Mouse (Mus musculus): ENCODE results near the gene Tspan2. TPM values are rescaled to one million over a fixed set of nuclear protein-coding genes. Genes with fewer than 3 reads are reported as not detected.

The Tspan2 gene
- 6.2 to 8.1 TPM (median 7.8 TPM) in 3 replicates for total RNA-seq (2017)

DNA sequence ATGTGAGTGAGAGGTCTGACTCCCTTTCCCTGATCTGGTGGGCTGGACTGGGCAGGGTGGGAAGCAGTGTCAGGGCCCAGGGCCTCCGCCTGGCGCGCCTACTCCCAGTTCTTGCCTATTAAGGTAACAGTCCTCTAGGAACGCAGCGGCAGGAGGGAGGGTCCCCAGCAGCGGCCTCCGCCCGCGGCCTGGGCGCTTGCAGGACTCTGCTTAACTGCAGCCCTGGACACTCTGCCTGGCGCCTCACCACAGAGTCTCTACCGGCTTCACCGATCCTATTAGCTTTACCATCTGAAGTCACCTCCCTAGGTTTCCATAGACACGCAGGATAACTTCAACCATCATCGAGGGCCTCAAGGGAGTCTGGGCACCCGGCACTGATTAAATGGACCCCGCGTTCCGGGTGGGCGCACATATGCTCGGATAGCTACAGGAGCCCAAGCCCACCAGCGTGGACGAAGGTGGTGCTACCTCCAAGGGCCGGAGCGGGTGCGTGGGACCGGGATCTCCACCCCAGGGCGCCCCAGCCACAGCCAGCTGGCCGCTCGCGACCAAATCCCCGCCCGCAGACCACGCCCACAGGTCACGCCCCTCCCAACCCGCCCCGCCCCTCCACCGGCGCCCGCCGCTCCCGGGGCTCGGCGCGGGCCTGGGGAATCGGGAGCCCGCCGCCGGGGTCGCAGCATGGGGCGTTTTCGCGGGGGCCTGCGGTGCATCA lies at the start of gene Tspan2:
Gene Tspan2, plus strand, starts transcription at position 217 of the 718 bp plus-strand sequence.
- no peak; the same call in 1 of the 2 replicates for ATAC-seq (replicated peaks; ENCODE audit: insufficient number of reproducible peaks, low FRiP score, low TSS enrichment, poor library complexity, severe bottlenecking)

DNA sequence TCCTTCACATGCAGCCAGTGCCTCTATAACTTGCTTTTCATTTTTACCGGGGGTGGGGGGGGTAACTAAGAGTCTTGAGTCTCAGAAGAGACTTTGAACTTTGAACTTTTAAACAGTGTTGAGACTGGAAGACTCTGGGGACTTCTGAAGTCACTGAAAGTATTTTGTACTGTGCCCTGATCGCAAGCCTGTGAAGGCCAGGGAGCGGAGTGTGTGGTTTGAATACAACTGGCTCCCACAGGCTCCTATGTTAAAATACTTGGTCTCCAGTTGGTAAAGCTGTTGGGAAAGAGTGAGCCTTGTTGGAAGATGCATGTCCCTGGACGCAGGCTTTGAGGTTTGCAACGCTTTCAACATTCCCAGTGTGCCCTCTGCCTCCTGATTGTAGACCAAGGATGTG lies 47.5 kb upstream of the Tspan2 start:
- no peak for ATAC-seq (replicated peaks; ENCODE audit: insufficient number of reproducible peaks, low FRiP score, low TSS enrichment, poor library complexity, severe bottlenecking)

DNA sequence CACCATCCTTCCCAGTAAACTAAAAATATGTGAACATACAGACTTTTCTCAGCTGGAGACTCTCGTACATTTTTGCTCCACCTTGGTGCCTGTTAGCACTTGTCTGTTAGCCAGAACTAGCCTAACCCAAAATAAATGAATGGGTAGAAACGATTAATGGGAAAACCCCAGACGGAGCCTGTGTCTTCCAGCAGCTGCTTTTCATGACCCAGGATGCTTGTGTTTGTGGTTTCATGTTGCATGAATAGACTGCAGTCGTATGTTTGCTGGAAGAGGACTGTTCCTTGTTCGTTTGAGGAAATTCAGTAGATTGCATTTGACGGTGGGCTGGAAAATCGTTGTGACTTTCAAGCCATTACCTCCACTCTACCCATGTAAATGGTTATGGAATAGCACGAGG lies 46.5 kb upstream of the Tspan2 start:
- no peak for ATAC-seq (replicated peaks; ENCODE audit: insufficient number of reproducible peaks, low FRiP score, low TSS enrichment, poor library complexity, severe bottlenecking)

DNA sequence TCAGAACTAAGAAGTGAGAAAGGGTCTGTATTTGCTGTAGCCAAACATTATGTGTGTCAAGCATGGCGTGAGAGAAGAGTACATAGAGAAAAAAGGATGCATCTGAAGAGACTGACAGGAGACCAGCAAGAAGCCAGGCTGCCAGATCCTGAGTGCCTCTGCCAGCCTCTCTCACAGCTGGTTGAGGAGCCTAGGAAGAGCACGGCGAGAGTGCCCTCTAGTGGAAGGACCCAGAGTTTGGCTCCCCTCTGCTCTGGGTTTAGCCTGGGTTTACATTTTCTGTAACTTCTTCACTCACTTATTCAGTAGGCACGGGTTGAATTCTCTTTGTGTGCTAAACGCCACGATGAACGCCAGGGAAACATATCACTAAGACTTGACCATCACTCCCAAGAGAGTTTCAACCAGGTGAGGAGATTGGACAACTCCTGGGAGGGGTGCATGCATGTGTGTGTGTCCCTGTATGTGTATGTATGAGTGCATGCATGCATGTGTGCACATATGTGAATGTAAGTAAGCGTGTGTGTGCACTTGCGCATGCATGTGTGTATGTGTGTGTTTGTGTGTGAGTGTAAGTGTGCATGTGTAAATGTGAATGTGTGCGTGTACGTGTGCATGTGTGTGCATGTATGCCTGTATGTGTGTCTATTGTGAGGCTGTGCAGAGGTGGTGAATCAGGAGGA lies 42.4 kb upstream of the Tspan2 start:
- no peak for ATAC-seq (replicated peaks; ENCODE audit: insufficient number of reproducible peaks, low FRiP score, low TSS enrichment, poor library complexity, severe bottlenecking)

DNA sequence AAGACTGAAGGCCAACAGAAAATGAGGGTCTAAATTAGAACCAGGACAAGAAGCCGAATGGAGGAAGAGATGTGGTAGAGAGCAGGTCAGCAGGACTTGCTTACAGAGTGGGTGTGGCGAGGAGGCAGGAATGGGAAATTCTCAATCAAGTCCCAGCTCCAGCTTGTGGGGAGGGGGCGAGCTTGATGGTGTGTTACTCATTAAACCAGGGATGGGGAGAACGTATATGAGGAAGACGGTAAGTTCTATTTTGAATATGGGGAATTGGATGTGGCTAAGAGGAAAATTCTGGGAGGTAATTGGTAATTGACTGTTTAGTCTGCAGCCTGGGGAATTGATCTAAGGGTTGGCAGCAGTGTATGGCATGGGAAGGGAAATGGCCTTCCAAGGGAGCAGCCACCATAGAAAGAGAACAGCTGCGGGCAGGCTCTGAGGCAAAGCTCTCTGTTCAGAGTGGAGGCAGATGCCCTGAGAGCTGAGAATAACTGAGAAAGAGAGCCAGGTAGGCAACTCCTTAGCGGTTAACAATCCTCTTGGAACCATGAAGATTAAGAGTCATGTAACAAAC lies 41.5 kb upstream of the Tspan2 start:
- no peak for ATAC-seq (replicated peaks; ENCODE audit: insufficient number of reproducible peaks, low FRiP score, low TSS enrichment, poor library complexity, severe bottlenecking)

DNA sequence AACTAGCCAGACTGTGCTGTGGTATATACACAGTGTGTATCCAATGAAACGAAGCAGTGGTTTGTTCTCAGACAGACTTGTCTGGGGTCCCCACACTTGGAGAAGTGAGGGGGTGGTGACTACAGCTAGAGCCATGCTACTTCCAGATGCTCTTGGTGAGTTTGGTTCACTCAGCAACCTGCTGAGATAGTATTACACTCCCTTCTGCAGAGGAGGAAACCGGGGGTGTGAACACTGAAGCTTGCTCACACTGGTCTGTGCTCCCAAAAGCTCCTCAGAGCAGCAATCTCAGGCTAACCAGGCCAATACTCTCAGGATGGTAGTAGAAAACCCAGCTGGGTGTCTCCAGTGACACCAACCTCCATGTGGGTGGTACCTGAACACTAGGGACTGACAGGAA lies 36.2 kb upstream of the Tspan2 start:
- ATAC-seq (replicated peaks; ENCODE audit: insufficient number of reproducible peaks, low FRiP score, low TSS enrichment, poor library complexity, severe bottlenecking): no peak

DNA sequence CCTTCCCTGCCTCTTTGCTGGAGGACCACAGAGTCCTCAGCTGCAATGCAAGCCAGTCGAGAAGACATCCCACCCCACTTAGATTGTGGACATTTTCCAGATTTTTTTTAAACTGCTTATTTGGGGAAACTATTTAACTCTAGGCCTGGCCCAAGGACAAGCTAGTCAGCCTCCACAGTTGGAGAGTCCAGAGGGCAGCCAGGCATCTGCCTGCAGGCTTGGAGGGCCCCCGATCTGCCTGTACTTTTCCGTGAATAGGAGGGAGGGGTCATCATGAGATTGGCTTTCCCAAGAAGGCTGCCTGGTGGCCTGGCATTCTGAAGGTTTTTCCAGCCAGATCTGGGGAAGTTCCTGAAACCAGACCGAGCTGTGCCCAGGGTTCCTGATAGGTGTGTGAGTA lies 33.0 kb upstream of the Tspan2 start:
- ATAC-seq (replicated peaks; ENCODE audit: insufficient number of reproducible peaks, low FRiP score, low TSS enrichment, poor library complexity, severe bottlenecking): no peak

DNA sequence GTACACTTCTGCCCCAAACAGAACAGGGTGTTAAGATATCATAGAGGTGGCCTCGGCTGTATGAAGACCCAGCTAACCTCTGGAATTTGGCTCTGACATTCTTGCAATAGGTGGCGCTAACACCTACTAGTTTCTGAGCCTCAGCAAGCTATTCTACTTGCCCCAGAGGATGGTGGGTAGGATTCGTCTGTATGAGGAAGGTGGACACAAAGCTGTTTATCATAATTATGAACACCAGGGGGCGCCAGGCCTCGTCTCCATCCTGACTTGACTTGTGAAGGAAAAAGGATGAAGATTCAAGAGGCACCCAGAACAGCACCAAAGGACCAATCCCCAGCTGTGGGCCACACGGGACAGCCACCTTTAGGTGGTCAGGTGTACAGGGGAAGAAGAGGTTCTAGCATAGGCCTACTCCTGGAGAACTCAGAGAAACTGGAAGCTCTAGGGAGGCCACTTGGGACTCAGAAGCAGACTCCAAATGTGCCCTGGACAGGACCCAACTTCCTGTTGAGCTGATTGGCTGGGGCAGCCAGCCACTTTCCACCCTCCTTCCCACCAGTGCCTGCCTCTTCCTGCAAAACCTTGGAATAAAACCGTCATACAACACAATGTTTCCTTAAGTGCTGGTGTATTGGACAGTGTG lies 32.3 kb upstream of the Tspan2 start:
- ATAC-seq (replicated peaks; ENCODE audit: insufficient number of reproducible peaks, low FRiP score, low TSS enrichment, poor library complexity, severe bottlenecking): peak; percentile 74

DNA sequence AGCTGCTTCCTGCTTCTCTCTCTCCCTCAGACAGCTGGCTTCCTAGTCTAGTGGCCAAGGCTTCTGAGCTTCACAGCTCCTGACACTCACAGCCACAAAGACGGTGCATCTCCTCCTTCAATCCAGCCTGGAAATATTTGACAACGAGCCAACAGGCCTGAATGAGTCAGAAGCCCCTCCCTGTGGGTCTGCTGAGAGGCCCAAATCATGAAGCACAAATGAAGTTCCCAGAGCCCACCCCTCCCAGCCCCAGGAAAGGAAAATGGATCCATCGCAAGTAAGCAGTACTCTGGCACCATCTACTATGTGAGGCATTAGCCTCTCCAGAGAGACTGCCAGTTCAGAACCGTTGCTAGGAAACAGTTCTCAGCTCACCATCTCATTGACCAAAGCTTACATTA lies 30.3 kb upstream of the Tspan2 start:
- no peak for ATAC-seq (replicated peaks; ENCODE audit: insufficient number of reproducible peaks, low FRiP score, low TSS enrichment, poor library complexity, severe bottlenecking)

DNA sequence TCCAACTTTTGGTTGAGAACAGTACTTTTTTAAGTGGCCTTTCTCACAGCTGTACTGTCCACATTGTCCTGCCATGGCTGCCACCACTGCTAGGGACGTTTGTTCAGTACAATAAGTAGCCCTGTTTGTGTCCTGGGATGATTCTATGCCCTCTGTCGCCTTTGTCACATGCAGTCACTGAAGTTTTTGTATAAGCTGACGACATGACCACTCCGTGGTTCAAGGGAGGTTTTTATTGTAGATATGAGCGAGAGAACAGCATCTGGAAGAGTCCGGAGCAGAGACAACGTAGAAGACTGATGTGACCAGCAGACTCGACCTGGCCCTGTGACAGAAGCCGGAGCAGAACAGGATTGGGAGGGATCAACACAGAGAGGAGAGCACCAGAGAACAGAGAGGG lies 25.7 kb upstream of the Tspan2 start:
- no peak for ATAC-seq (replicated peaks; ENCODE audit: insufficient number of reproducible peaks, low FRiP score, low TSS enrichment, poor library complexity, severe bottlenecking)

DNA sequence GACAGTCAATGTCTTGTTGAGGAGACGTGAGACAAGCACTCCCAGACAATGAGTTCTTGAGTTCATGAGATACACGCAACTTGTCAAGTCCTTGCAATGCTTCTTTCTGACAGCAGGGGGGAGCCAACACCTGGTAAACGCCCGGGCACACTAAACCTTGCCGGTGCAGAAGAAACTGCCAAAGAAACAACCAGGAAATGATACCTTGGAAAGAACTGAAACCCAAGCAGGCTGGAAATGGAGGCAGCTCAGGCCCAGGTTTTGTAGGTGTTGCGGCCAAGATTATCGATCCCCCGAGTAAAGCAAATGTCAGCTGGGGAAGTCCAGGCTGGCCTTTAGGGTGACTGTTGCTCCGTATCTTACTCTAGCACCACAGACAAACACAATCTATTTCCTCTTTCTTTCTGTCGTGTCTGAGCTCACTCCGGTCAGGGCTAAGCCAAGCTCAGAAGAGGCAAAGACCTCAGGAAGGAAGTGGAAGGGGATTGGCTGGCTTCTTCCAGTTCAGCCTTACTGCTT lies 19.2 kb upstream of the Tspan2 start:
- peak; percentile 88 for ATAC-seq (replicated peaks; ENCODE audit: insufficient number of reproducible peaks, low FRiP score, low TSS enrichment, poor library complexity, severe bottlenecking)

DNA sequence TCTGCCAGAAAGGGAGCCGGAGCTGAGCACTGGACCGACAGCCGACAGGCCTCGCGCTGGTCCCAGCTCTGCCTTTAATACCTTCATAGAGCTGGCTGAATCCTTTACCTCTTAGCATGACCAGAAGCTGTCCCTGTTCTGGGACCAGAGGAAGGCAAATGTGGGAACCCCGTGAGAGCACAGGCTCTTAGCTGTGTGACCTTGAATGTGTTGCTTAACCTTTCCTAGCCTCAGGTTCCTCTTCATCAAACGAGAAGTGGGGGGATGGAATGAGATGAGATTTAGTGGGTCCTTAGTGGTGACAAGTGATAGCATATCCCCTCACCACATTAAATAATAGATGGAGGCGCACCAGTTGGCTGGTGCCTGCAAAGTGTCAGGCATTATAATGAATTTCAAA lies 18.5 kb upstream of the Tspan2 start:
- ATAC-seq (replicated peaks; ENCODE audit: insufficient number of reproducible peaks, low FRiP score, low TSS enrichment, poor library complexity, severe bottlenecking): 0 out of 2 replicates have a peak, but pooled peaks have one; percentile 13

DNA sequence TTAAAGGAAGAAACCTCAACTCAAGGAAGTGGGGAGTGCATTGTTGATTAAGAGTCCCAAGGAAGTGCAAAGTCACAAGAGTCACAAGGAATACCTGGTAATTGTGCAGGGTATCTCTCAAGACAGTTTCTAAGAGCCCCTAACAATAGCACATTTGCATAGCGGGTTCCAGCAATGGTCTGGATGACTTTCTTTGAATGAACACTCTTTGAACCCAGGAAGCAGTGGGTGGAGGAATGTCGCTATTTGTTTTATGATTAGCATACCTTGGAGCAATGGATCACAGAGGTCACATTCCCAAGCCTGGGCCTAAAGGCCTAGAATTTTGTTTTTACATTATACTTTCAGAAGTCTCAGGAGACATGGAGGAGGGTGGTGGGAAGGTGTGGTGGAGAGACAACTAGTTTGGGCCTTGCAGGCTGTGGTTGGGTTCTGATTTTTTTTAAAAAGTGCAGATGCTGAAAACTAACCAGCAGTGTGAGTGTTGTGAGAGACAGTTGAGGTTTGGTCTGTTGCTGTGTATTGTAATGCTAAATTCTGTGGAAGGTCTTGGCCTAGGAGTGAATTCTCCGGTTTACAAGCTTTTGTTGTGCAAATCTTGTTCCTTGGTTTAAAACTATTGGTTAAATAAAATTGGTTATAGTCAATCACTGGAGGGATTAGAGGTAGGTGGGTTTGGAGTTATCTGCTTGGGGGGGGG lies 16.6 kb upstream of the Tspan2 start:
- ATAC-seq (replicated peaks; ENCODE audit: insufficient number of reproducible peaks, low FRiP score, low TSS enrichment, poor library complexity, severe bottlenecking): no peak

DNA sequence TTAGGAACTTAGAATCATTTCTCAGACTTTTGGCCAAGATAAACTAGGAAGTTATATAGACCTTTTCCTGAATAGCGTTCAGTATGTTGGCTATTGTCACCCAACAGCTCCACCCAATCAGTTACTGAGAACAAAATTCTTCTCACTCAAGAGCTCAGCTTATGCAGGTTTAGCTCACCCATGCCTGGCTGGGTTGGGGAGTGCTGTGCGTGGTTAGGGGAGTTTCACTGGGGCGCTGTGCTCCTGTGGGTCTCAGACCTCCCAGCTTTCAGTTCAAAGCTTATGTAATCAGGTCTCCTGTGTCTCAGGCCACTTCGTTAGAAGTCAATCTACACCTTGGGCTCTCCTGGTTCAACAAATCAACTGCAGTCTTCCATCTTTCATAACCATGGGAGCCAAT lies 11.2 kb upstream of the Tspan2 start:
- no peak for ATAC-seq (replicated peaks; ENCODE audit: insufficient number of reproducible peaks, low FRiP score, low TSS enrichment, poor library complexity, severe bottlenecking)

DNA sequence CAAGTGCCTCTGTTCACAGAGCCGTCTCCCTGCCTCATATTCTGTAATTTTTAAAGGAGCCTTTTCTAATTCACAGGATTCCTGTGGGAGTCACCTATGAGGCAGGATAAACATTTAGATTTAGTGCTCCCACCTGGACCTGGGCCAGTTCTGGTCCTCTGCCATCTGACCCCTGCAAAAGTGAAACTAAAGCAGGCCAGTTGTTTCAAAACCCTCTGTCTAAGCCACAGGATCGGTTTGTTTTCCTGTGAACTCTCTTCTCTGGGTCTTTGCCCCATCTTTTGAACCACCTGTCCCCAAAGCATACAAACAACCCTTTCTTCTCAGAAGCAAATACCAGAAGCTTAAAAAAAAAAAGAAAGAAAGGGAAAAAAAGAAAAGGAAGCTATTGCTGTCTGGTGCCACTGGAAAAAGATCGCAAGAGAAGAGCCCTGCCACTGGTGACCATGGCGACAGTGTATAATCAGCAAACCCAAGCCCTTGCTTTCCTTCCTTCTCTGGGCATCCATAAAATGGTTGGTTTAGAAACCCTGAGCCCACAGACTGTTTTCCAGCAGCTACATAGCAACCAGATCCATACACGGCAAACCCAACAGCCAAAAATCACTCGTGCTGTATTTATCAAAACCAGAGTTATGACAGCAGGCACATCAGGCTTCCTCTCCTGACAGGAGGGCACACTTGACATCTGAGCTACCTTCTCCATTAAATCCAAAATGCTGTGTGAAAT lies 10.3 kb upstream of the Tspan2 start:
- no peak for ATAC-seq (replicated peaks; ENCODE audit: insufficient number of reproducible peaks, low FRiP score, low TSS enrichment, poor library complexity, severe bottlenecking)

DNA sequence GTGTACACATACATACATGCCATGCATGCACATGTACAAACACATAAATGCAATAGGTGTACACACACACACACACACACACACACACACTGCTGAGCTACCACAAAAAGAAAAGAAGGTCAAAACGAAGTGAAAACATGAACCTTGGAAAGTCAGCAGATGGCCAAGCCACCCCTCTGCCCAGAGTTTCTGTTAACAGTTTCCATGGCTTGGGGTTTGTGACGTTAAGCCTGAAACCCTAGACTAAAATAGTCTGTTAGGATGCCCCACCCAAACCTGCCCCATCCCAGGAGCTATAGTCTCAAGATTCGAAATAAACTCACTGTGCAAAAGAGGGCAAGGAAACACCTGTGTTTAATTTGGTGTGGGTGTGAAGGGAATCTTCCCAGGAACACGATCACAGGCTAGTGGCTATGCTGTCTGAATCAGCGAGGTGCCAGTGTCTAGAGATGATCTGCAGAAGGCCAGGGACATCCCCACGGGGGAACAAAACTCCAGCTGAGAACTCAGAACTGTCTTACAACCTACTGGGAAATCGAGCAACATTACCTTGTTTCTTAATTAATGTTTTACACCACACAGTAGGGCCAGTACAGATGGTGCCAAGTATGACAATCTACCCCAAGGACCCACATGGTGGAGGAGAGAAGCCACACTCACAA lies 9.4 kb upstream of the Tspan2 start:
- no peak for ATAC-seq (replicated peaks; ENCODE audit: insufficient number of reproducible peaks, low FRiP score, low TSS enrichment, poor library complexity, severe bottlenecking)

DNA sequence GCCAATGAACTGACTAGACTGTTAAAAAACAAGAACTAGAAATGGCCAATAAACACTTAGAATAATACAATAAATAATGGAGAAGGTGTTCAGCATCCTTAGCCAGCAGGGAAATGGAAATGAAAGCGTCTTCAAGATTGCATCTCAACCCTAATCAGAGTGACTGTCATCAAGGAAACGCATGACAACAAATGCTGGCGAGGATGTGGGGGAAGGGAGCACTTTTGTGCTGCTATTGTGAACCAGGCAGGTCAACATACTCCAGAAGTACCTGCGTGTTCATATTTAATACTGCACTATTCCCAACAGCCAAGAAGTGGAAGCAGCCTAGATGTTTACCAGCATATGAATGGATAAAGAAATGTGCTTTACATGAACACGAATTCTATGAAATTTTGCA lies 4.9 kb upstream of the Tspan2 start:
- no peak for ATAC-seq (replicated peaks; ENCODE audit: insufficient number of reproducible peaks, low FRiP score, low TSS enrichment, poor library complexity, severe bottlenecking)

DNA sequence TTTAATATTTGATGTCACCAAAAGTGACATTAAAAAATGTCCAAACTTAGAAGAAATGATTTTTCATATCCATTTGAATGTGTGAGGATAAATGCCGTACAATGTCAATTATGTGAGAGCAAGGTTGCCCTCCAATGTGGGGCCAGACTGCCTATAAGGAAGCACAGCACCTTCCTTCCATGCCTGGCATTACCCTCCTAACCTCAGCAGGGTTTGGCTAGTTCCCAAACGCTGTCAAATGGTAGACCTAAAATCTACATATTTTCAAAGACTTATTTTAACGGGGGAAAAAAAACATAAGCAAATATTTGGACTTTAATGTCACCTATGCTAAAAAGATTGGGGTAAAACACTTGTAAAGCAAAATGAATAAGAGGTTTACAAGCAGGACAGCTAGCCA lies 3.2 kb upstream of the Tspan2 start:
- ATAC-seq (replicated peaks; ENCODE audit: insufficient number of reproducible peaks, low FRiP score, low TSS enrichment, poor library complexity, severe bottlenecking): no peak

Measured in monocyte, adult 5-6 weeks (primary cell).